Mouse (Mus musculus) CH12.LX (cell line): ENCODE measurements at regions not wholly inside any gene's neighbourhood (a gene's known extent, or its start where the extent isn't known, plus 50 kb on each side); places are given as distances from the start of the nearest gene placed in this dataset.

ENCODE experiments used
- DNase-seq: peaks from one replicate; pipeline ENCODE4 v3.0.0-alpha.2; 2013; ENCODE audit errors: extremely low read depth
- H3K27ac ChIP-seq: 2 replicates; pipeline ENCODE4 v1.5.1; 2012; ENCODE audit warnings: low read depth, mild to moderate bottlenecking, control low read depth, moderate library complexity; ENCODE audit not compliant: insufficient read depth
- H3K27me3 ChIP-seq: replicated peaks from 2 replicates; pipeline ENCODE3; 2012; ENCODE audit warnings: inconsistent platforms
- H3K36me3 ChIP-seq, 2 experiments: replicated peaks in 1 of 2; 2 replicates each; pipeline versions ENCODE3 to v1.6.1; 2012; ENCODE audit warnings: inconsistent platforms in 1 of 2, low read length in 1 of 2, mild to moderate bottlenecking in 1 of 2, mixed read lengths in 1 of 2, moderate library complexity in 1 of 2; ENCODE audit not compliant: control insufficient read depth in 1 of 2, insufficient read depth in 1 of 2
- H3K4me1 ChIP-seq, 2 experiments: 2 replicates each; pipeline ENCODE4 v1.6.1; 2012; ENCODE audit warnings: inconsistent platforms in 1 of 2, moderate library complexity in 1 of 2; ENCODE audit not compliant: insufficient read depth in 2 of 2, control insufficient read depth in 1 of 2
- H3K4me2 ChIP-seq: 2 replicates; pipeline ENCODE4 v1.6.1; 2012; ENCODE audit warnings: low read depth, mild to moderate bottlenecking, control low read depth; ENCODE audit not compliant: poor library complexity, insufficient read depth, severe bottlenecking
- H3K4me3 ChIP-seq, 3 experiments: fragments of 150-350 bp in 1 of 3; sonication (generic) in 1 of 3; replicated peaks in 1 of 3; 2 replicates each; pipeline versions ENCODE3 to v1.5.1; 2011 to 2012; ENCODE audit warnings: low read depth in 2 of 3, low read length in 2 of 3, mild to moderate bottlenecking in 2 of 3, moderate library complexity in 2 of 3, control low read depth in 1 of 3, improper control_type of control experiment in 1 of 3, inconsistent platforms in 1 of 3, mixed read lengths in 1 of 3; ENCODE audit not compliant: poor library complexity in 1 of 3
- H3K79me2 ChIP-seq: replicated peaks from 2 replicates; pipeline ENCODE4 v1.6.1; 2012; ENCODE audit warnings: mild to moderate bottlenecking, moderate library complexity; ENCODE audit not compliant: control insufficient read depth, poor library complexity, insufficient read depth, severe bottlenecking; ENCODE audit errors: extremely low read depth
- H3K9ac ChIP-seq: 2 replicates; pipeline ENCODE4 v1.6.1; 2012; ENCODE audit warnings: low read depth, mild to moderate bottlenecking, control low read depth, moderate library complexity; ENCODE audit not compliant: insufficient read depth
- H3K9me3 ChIP-seq: replicated peaks from 2 replicates; pipeline ENCODE3; 2012; ENCODE audit warnings: low read length, inconsistent platforms, mixed read lengths
- CHD1 ChIP-seq: IDR thresholded peaks from 2 replicates; pipeline ENCODE4 v1.6.1; 2012; ENCODE audit warnings: low read depth, low read length, improper control_type of control experiment, inconsistent platforms
- CHD2 ChIP-seq: IDR thresholded peaks from 2 replicates; pipeline ENCODE4 v1.6.1; 2011; ENCODE audit warnings: low read length, improper control_type of control experiment
- EP300 ChIP-seq: IDR thresholded peaks from 2 replicates; pipeline ENCODE4 v1.6.1; 2011; ENCODE audit warnings: low read length, improper control_type of control experiment
- HCFC1 ChIP-seq: IDR thresholded peaks from 2 replicates; pipeline ENCODE4 v1.6.1; 2012; ENCODE audit warnings: low read depth, mild to moderate bottlenecking, inconsistent platforms, low read length, improper control_type of control experiment
- IRF4 ChIP-seq: IDR thresholded peaks from 2 replicates; pipeline ENCODE4 v1.6.1; 2014; ENCODE audit warnings: low read depth, mild to moderate bottlenecking, inconsistent platforms, low read length, improper control_type of control experiment
- JUND ChIP-seq: conservative IDR thresholded peaks from 2 replicates; pipeline ENCODE4 v1.6.1; 2011; ENCODE audit warnings: low read depth, low read length, improper control_type of control experiment
- KAT2A ChIP-seq: IDR thresholded peaks from 2 replicates; pipeline ENCODE4 v1.6.1; 2012; ENCODE audit warnings: low read length, improper control_type of control experiment, inconsistent platforms; ENCODE audit not compliant: insufficient replicate concordance
- MAFK ChIP-seq: IDR thresholded peaks from 2 replicates; pipeline ENCODE4 v1.6.1; 2011; ENCODE audit warnings: low read length, improper control_type of control experiment; ENCODE audit not compliant: insufficient replicate concordance
- MAX ChIP-seq: IDR thresholded peaks from 2 replicates; pipeline ENCODE4 v1.6.1; 2011; ENCODE audit warnings: low read length, improper control_type of control experiment
- MAZ ChIP-seq: IDR thresholded peaks from 2 replicates; pipeline ENCODE4 v1.6.1; 2012; ENCODE audit warnings: low read depth, mild to moderate bottlenecking, inconsistent platforms, low read length, improper control_type of control experiment, moderate library complexity
- MEF2A ChIP-seq: IDR thresholded peaks from 2 replicates; pipeline ENCODE4 v1.6.1; 2014; ENCODE audit warnings: low read depth, mild to moderate bottlenecking, inconsistent platforms, low read length, improper control_type of control experiment, borderline replicate concordance
- MXI1 ChIP-seq: IDR thresholded peaks from 2 replicates; pipeline ENCODE4 v1.6.1; 2011; ENCODE audit warnings: mild to moderate bottlenecking, low read depth, low read length, improper control_type of control experiment
- MYC ChIP-seq: IDR thresholded peaks from 2 replicates; pipeline ENCODE4 v1.6.1; 2011; ENCODE audit warnings: low read depth, mild to moderate bottlenecking, improper control_type of control experiment, low read length
- NELFE ChIP-seq: IDR thresholded peaks from 2 replicates; pipeline ENCODE4 v1.6.1; 2011; ENCODE audit warnings: low read depth, low read length, improper control_type of control experiment
- NRF1 ChIP-seq: IDR thresholded peaks from 2 replicates; pipeline ENCODE4 v1.6.1; 2014; ENCODE audit warnings: low read depth, mild to moderate bottlenecking, inconsistent platforms, low read length, improper control_type of control experiment, moderate library complexity
- POLR2A ChIP-seq: IDR thresholded peaks from 2 replicates; pipeline ENCODE4 v1.6.1; 2011; ENCODE audit warnings: low read depth, mild to moderate bottlenecking, improper control_type of control experiment, low read length
- TBP ChIP-seq: conservative IDR thresholded peaks from 2 replicates; pipeline ENCODE4 v1.6.1; 2011; ENCODE audit warnings: low read depth, low read length, improper control_type of control experiment
- UBTF ChIP-seq: IDR thresholded peaks from 2 replicates; pipeline ENCODE4 v1.6.1; 2012; ENCODE audit warnings: low read depth, mild to moderate bottlenecking, inconsistent platforms, low read length, improper control_type of control experiment, moderate library complexity
- USF1 ChIP-seq: IDR thresholded peaks from 2 replicates; pipeline ENCODE4 v1.6.1; 2014; ENCODE audit warnings: low read depth, mild to moderate bottlenecking, inconsistent platforms, low read length, improper control_type of control experiment
- ZC3H11A ChIP-seq: IDR thresholded peaks from 2 replicates; pipeline ENCODE4 v1.6.1; 2012; ENCODE audit warnings: low read depth, mild to moderate bottlenecking, inconsistent platforms, low read length, improper control_type of control experiment
- ZMIZ1 ChIP-seq: IDR thresholded peaks from 2 replicates; pipeline ENCODE4 v1.6.1; 2012; ENCODE audit warnings: low read depth, mild to moderate bottlenecking, inconsistent platforms, low read length, improper control_type of control experiment
- ZNF384 ChIP-seq: IDR thresholded peaks from 2 replicates; pipeline ENCODE4 v1.6.1; 2012; ENCODE audit warnings: low read depth, low read length, improper control_type of control experiment, inconsistent platforms
- dilution Hi-C: fragments of 300-500 bp; cut with MboI; formaldehyde crosslinking; loops from 2 replicates; pipeline ENCODE4 v1.14.3; 2020; ENCODE audit warnings: low sequenced_read_pairs; ENCODE audit not compliant: extremely low pct_unique_long_range_greater_than_20kb, extremely low pct_ligation_motif_present
- in situ Hi-C: fragments of 300-500 bp; cut with MboI; formaldehyde crosslinking; loops from 3 replicates; pipeline ENCODE4 v1.14.3; 2019; ENCODE audit warnings: low sequenced_read_pairs, low pct_ligation_motif_present, low pct_unique_long_range_greater_than_20kb, mixed read lengths

DNA sequence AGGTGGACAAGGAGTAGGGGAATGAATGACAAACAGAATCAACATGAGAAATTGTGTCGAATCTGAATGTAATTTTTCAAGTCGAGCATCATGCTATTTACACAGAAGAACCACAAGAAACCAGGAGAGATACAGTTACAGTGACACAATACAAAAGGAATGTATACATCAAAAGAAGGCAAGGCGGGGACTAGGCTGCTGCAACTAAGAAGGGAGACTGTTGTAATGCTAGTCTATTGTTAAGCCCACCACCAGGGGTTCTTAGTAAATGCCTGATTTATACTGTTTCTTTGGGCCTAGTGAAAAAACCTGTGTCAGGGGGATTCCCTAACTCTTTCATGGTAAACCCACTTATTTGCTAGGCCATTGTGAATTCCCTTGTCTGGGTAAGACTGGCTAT lies 63.3 kb upstream of the Vegfc start:
- H3K27me3 ChIP-seq = no peaks in the 10 kb centered on the region
- H3K27ac ChIP-seq = no peak overlapping the region
- no peaks in the 10 kb centered on the region for H3K36me3 ChIP-seq
- no peaks in the 10 kb centered on the region for H3K79me2 ChIP-seq
- H3K9ac ChIP-seq = no peak overlapping the region
- H3K4me2 ChIP-seq = no peak overlapping the region
- no peak for DNase-seq
- H3K4me3 ChIP-seq = no peak overlapping the region
- H3K9me3 ChIP-seq = no peaks in the 10 kb centered on the region
- TF ChIP-seq MXI1 (no peak), HCFC1 (no peak), NELFE (no peak), JUND (no peak), NRF1 (no peak), CHD1 (no peak), USF1 (no peak), IRF4 (no peak), POLR2A (no peak)
- dilution Hi-C loops = no loop called here
- in situ Hi-C loops = no loop called here
- no peaks in the 10 kb centered on the region for H3K4me1 ChIP-seq

DNA sequence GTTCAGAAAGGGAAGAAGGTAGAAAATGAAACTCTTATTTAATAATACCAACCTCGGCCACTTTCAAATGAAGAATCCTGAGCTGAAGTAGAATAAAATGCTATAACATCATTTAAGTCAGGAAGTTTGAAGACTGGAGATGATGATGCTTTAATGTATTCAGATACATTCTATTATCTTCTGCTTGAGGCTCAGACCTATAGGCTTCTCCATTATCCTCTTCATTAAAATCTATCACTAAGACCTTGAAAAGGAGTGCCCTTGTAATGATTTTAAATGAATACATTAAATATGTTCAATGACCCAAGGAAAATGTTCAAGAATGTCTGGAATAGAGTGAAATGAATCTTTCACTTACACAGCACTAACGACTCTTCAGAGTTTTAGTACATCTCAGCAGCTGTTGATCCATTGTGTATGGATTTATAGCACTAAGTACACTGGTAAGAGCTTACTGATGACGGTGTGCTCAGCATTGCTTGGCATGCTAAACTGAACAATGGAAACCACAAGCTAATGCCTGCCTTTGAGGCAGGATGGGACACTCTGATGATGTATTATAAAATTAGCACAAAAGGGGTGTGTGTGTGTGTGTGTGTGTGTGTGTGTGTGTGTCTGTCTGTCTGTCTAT lies 58.8 kb upstream of the Vegfc start:
- no peak overlapping the region for H3K27ac ChIP-seq
- dilution Hi-C loops = no loop called here

More for the DNA sequence above, 58.8 kb upstream of the Vegfc start:
- no peak overlapping the region for H3K4me3 ChIP-seq
- in situ Hi-C loops = no loop called here
- H3K36me3 ChIP-seq = no peaks in the 10 kb centered on the region
- no peak overlapping the region for H3K9ac ChIP-seq
- H3K4me2 ChIP-seq = no peak overlapping the region
- H3K4me1 ChIP-seq = no peaks in the 10 kb centered on the region
- TF ChIP-seq MAZ (no peak), ZC3H11A (no peak), MAX (no peak), TBP (no peak), MAFK (no peak), KAT2A (no peak), IRF4 (no peak), UBTF (no peak), NRF1 (no peak), MYC (no peak), POLR2A (no peak), ZMIZ1 (no peak), MEF2A (no peak), ZNF384 (no peak), CHD1 (no peak), EP300 (no peak), CHD2 (no peak)
- H3K79me2 ChIP-seq = no peaks in the 10 kb centered on the region
- H3K27me3 ChIP-seq = no peaks in the 10 kb centered on the region
- H3K9me3 ChIP-seq = no peaks in the 10 kb centered on the region
- no peak for DNase-seq
